Mouse (Mus musculus): ENCODE measurements around the gene Lancl1. TPM values are rescaled to one million over a fixed set of nuclear protein-coding genes. Genes with fewer than 3 reads are reported as not detected.

Lancl1 gene
- total and polyA plus RNA-seq, 3 experiments: 29.3 to 50.3 TPM; not detected in 1

DNA sequence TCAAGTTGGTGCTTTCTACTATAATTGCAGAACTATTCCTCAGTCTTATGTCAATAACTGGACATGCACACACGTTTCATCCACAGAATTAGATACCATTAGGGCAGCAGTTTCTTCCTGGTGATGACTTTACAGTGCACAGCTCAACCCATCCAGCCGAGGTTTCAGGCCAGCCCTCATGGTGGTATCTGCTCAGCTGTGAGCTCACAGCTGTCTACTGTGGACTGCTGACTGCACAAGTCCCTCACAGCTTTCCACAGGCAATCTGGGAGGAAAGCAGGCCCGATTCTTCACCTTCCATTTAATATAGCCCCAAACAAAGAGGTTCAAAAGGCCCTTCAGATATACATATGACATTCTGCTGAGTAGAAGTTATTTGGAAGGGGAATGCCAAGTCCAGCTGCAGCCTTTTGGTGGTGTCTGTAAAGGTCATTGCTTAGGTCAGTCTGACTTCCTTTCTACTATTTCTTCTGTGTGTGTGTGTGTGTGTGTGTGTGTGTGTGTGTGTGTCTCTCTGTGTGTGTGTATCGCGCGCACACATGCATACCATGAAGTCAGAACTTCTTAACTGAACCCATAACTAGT, 11.7 kb downstream of the Lancl1 start:
- Histone ChIP-seq H3K36me3 (ENCODE audit: control insufficient read depth in 1 of 2, insufficient read depth in 2 of 2, low read length in 2 of 2) (peaks cover 3 to 9% of the 10 kb centered on the region in 2 experiments; a peak in 3 of 4 replicates), H3K27me3 (ENCODE audit: control insufficient read depth in 1 of 2, insufficient read depth in 2 of 2, low read length in 2 of 2) (no peaks in the 10 kb centered on the region), H3K27ac (ENCODE audit: control insufficient read depth, low read depth, low read length) (no peak overlapping the region), H3K4me3 (ENCODE audit: control insufficient read depth in 1 of 2, insufficient read depth in 1 of 2, low read depth in 2 of 2, low read length in 2 of 2) (no peak overlapping the region), H3K9me3 (replicated peaks; ENCODE audit: insufficient read depth, low read length) (no peaks in the 10 kb centered on the region), H3K4me1 (ENCODE audit: control insufficient read depth in 1 of 2, insufficient read depth in 2 of 2, low read length in 2 of 2) (peaks cover 2 to 17% of the 10 kb centered on the region in 2 experiments; a peak in 3 of 4 replicates), H3K9ac (ENCODE audit: control insufficient read depth, low read depth, low read length, poor library complexity, severe bottlenecking) (no peak overlapping the region), H3K79me2 (ENCODE audit: control insufficient read depth, insufficient read depth, low read length, poor library complexity) (no peaks in the 10 kb centered on the region)
- TF ChIP-seq RAD21 (IDR thresholded peaks at IDR 0.05; ENCODE audit: low read depth, low read length) (no peak), POLR2AphosphoS5 (IDR thresholded peaks at IDR 0.05; ENCODE audit: borderline replicate concordance, low read depth, low read length) (no peak), GATA1 (IDR thresholded peaks at IDR 0.05; ENCODE audit: low read depth, low read length) (no peak), RCOR1 (IDR thresholded peaks at IDR 0.05; ENCODE audit: low read depth, low read length) (no peak), KAT2A (conservative IDR thresholded peaks at IDR 0.05; ENCODE audit: low read depth, low read length) (no peak), CHD2 (IDR thresholded peaks at IDR 0.05; ENCODE audit: low read length) (no peak), UBTF (IDR thresholded peaks at IDR 0.05; ENCODE audit: borderline replicate concordance, insufficient read depth, low read depth, low read length) (no peak), USF2 (IDR thresholded peaks at IDR 0.05; ENCODE audit: borderline replicate concordance in 1 of 2, insufficient read depth in 1 of 2, low read depth in 1 of 2, low read length in 2 of 2) (no peak), POLR2A (IDR thresholded peaks at IDR 0.05; ENCODE audit: control insufficient read depth in 1 of 2, insufficient read depth in 1 of 2, low read depth in 1 of 2, low read length in 2 of 2, poor library complexity in 1 of 2) (no peak), TBP (IDR thresholded peaks at IDR 0.05; ENCODE audit: low read depth, low read length) (no peak), EP300 (IDR thresholded peaks at IDR 0.05; ENCODE audit: low read depth in 1 of 2, low read length in 2 of 2) (no peak), ZMIZ1 (IDR thresholded peaks at IDR 0.05; ENCODE audit: low read depth, low read length) (no peak), ZC3H11A (IDR thresholded peaks at IDR 0.05; ENCODE audit: low read depth, low read length) (no peak), HCFC1 (IDR thresholded peaks at IDR 0.05; ENCODE audit: low read depth, low read length) (no peak), ZNF384 (IDR thresholded peaks at IDR 0.05; ENCODE audit: low read depth, low read length) (no peak), NELFE (IDR thresholded peaks at IDR 0.05; ENCODE audit: low read depth, low read length) (no peak), ELF1 (IDR thresholded peaks at IDR 0.05; ENCODE audit: low read depth, low read length) (no peak), CTCF (IDR thresholded peaks at IDR 0.05 in 2 of 3, conservative IDR thresholded peaks at IDR 0.05 in 1 of 3; ENCODE audit: control insufficient read depth in 1 of 3, insufficient read depth in 1 of 3, low read depth in 2 of 3, low read length in 3 of 3, poor library complexity in 1 of 3, severe bottlenecking in 1 of 3) (no peak), SMC3 (IDR thresholded peaks at IDR 0.05; ENCODE audit: low read depth, low read length) (no peak), MAZ (IDR thresholded peaks at IDR 0.05; ENCODE audit: low read depth, low read length) (no peak)
- no peak for DNase-seq (ENCODE audit: low read depth, low spot score)

DNA sequence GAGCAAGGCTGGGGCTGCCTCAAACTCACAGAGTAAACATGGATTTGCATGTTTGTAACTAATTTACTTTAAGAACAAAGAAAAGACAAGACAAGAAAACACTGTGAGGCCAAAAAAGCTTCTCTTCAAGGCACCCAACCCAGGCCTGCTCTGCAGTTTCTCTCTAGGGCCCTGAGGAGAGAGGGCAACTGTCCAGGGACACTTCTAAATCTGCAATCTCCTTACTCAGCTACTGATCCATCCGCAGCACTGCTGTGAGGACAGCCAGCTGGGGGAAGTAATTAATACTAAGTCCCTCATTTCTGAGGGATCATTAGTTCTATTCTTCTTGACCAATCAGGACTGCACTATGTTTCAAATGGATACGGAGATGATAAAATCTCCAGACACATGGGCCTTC, 12.5 kb downstream of the Lancl1 start:
- Histone ChIP-seq H3K4me1 (ENCODE audit: control insufficient read depth in 1 of 2, insufficient read depth in 2 of 2, low read length in 2 of 2) (peaks cover 2 to 17% of the 10 kb centered on the region in 2 experiments; a peak in 3 of 4 replicates), H3K27me3 (ENCODE audit: control insufficient read depth in 1 of 2, insufficient read depth in 2 of 2, low read length in 2 of 2) (no peaks in the 10 kb centered on the region), H3K79me2 (ENCODE audit: control insufficient read depth, insufficient read depth, low read length, poor library complexity) (no peaks in the 10 kb centered on the region), H3K9ac (ENCODE audit: control insufficient read depth, low read depth, low read length, poor library complexity, severe bottlenecking) (no peak overlapping the region), H3K9me3 (replicated peaks; ENCODE audit: insufficient read depth, low read length) (no peaks in the 10 kb centered on the region), H3K27ac (ENCODE audit: control insufficient read depth, low read depth, low read length) (no peak overlapping the region), H3K4me3 (ENCODE audit: control insufficient read depth in 1 of 2, insufficient read depth in 1 of 2, low read depth in 2 of 2, low read length in 2 of 2) (no peak overlapping the region), H3K36me3 (ENCODE audit: control insufficient read depth in 1 of 2, insufficient read depth in 2 of 2, low read length in 2 of 2) (peaks cover 2 to 9% of the 10 kb centered on the region in 2 experiments; a peak in 3 of 4 replicates)
- TF ChIP-seq UBTF (IDR thresholded peaks at IDR 0.05; ENCODE audit: borderline replicate concordance, insufficient read depth, low read depth, low read length) (no peak), JUND (IDR thresholded peaks at IDR 0.05; ENCODE audit: low read depth, low read length) (no peak), POLR2AphosphoS5 (IDR thresholded peaks at IDR 0.05; ENCODE audit: borderline replicate concordance, low read depth, low read length) (no peak), SMC3 (IDR thresholded peaks at IDR 0.05; ENCODE audit: low read depth, low read length) (no peak), ZNF384 (IDR thresholded peaks at IDR 0.05; ENCODE audit: low read depth, low read length) (no peak), MAX (IDR thresholded peaks at IDR 0.05; ENCODE audit: low read length) (no peak), TCF12 (IDR thresholded peaks at IDR 0.05; ENCODE audit: low read depth, low read length) (no peak), CHD1 (IDR thresholded peaks at IDR 0.05; ENCODE audit: low read depth, low read length) (no peak), CTCF (IDR thresholded peaks at IDR 0.05 in 2 of 3, conservative IDR thresholded peaks at IDR 0.05 in 1 of 3; ENCODE audit: control insufficient read depth in 1 of 3, insufficient read depth in 1 of 3, low read depth in 2 of 3, low read length in 3 of 3, poor library complexity in 1 of 3, severe bottlenecking in 1 of 3) (no peak), TAL1 (IDR thresholded peaks at IDR 0.05; ENCODE audit: low read length) (no peak), TBP (IDR thresholded peaks at IDR 0.05; ENCODE audit: low read depth, low read length) (no peak)
- no peak for DNase-seq (ENCODE audit: low read depth, low spot score)

Measured in MEL (cell line).